Mouse (Mus musculus): ENCODE measurements around the gene Adgrg7. TPM values are rescaled to one million over a fixed set of nuclear protein-coding genes. Genes with fewer than 3 reads are reported as not detected.

Adgrg7 gene
- total RNA-seq, 2 experiments from 2014 or later, result not detected

DNA sequence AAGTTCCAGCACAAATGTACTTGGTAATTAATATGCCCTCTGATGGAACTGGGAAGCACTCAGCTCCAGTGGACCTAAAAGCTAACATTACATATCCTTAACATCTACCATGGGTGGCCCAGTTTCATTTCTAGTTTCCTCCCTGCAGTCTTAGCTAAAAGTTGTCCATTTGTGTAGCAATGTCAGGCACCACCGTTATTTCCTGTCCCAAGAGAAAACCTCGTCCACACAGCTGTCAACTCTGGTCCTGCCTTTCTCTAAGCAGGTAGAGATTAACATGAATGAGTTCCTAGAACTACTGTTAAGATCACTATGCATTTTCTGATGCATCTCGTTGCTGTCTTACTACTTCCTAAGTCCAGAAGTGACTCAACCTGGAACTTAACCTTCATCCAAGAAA, 80.0 kb downstream of the Adgrg7 start:
- no peak for DNase-seq (ENCODE audit: low spot score in 2 of 2)

GRCm38 (mm10) chr16:56710071-56710470, 85.6 kb downstream of the Adgrg7 start:
- DNase-seq (ENCODE audit: low spot score in 2 of 2), result no peak

GRCm38 (mm10) chr16:56705731-56706130, 89.9 kb downstream of the Adgrg7 start:
- no peak for DNase-seq (ENCODE audit: low spot score in 2 of 2)

- no peak for DNase-seq (ENCODE audit: low spot score in 2 of 2)
Measured at GRCm38 (mm10) chr16:56700898-56701297, 94.8 kb downstream of the Adgrg7 start.

DNA sequence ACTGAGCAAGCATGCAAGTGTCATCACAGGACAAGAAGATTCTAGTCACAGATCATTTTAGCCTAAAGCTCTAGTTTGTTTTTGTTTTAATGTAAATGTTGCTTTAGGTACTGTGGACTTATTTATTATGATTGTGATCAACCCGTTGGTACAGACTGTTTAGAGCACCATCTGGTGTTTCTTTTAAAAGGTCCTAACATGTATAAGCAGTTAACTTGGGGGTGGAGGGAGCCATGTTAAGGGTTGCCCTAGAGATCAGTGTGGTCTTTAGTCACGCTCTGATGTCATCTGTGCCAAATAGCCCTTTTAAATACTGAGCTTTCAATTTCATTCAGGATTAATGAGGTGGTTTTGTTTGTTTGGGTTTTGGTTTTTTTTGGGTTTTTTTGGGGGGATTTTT, 99.2 kb downstream of the Adgrg7 start:
- DNase-seq (ENCODE audit: low spot score in 2 of 2), result no peak

GRCm38 (mm10) chr16:56690715-56691114, 104.9 kb downstream of the Adgrg7 start:
- DNase-seq (ENCODE audit: low spot score in 2 of 2), result no peak

DNA sequence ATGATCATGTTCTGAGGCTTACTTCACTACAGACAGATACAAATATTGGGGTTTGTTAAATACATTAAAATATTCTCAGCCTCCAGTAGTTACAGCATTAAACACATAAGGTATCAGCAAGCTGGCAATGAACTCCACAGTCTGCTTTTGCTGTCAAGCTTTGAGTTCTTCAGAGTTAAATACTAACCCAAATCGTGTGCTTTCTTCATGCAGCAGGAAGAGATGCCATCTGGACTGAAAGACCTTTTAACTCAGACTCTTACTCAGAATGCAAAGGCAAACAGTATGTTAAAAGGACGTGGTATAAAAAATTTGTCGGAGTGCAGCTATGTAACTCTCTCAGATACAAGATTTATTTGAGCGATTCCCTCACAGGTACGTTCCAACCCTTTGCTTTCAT, 108.9 kb downstream of the Adgrg7 start:
- DNase-seq (ENCODE audit: low spot score in 2 of 2), result peak in 1 of 2 experiments; percentile 29

DNA sequence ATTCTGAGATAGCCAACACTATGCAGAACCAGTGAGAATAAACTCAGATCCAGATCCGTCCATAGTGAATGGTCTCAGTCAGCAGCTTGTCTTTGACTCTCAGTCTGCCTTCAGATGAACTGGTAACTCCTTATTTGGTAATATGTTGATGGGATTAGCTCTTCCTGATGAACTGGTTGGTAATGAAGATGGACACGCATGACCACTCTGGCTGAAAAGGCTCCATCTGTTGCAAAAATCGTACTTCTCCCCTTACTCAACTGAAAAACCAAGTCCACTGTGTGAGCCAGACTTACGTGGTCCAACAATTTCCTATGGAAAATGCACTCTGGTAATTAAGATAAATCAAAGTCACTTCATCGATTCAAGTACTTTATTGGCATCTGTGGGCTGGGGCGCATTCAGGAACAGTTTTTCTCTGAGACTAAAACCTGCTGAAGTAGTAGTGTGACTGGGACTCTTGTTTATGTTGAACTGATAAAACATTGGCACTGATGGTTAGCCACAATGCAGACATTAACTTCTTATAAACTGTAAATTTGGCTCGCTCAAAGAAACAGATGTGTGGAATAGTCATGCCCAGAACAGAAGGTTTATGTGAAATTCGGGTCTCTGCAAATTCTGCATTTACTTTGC, 114.5 kb downstream of the Adgrg7 start:
- no peak for DNase-seq (ENCODE audit: low spot score in 2 of 2)

- peak; percentile 11 to 69 for DNase-seq (ENCODE audit: low spot score in 2 of 2)
Measured at GRCm38 (mm10) chr16:56677146-56677545, 118.5 kb downstream of the Adgrg7 start.

Other genes with a start within 250 kb of the Adgrg7 start
- gene Tfg, start 78.4 kb downstream of the Adgrg7 start, total RNA-seq (2021), result 10 to 100 TPM; 56.0 to 56.4 TPM
- under 1 TPM; 0.56 to 0.59 TPM for gene Tmem45a, start 90.3 kb upstream of the Adgrg7 start, total RNA-seq (2021)
- gene Lnp1, start 132.2 kb upstream of the Adgrg7 start, total RNA-seq (2021), result 1 to 10 TPM; 2.5 to 3.2 TPM

All from layer of hippocampus, adult 18-20 months (tissue).